Mouse (Mus musculus): ENCODE data around the gene Clec3a.

DNA sequence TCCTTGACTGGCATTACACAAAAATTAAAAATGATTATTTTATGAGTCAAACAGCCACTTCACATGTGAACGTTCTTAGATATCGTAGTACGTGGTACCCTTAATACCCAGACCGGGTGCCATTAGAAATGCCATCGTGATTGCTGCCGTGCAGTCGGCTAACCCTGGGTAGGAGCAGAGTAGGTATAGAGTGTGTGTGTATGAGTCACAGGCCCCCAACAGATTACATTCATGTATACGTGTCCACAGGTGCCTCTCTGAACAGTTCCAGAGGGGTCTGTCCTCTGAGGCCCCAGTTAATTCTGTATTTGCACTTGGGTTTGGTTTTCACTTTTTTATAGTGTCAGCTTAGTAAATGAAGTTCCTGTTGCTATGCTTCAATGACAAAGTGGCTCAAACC, 34.4 kb downstream of the Clec3a start:
- TF ChIP-seq CEBPB (IDR thresholded peaks at IDR 0.05; ENCODE audit: insufficient read depth, poor library complexity, severe bottlenecking), result no peak
- no peak for TF ChIP-seq POLR2A (IDR thresholded peaks at IDR 0.05; ENCODE audit: insufficient read length, low read depth)
- no peak for TF ChIP-seq E2F4 (IDR thresholded peaks at IDR 0.05; ENCODE audit: insufficient read depth)
- TF ChIP-seq TCF12 (IDR thresholded peaks at IDR 0.05; ENCODE audit: insufficient read depth, poor library complexity, severe bottlenecking), result no peak
- no peak for TF ChIP-seq MAX (IDR thresholded peaks at IDR 0.05; ENCODE audit: low read depth)
- TF ChIP-seq USF1 (IDR thresholded peaks at IDR 0.05; ENCODE audit: low read depth), result no peak
- no peak for TF ChIP-seq POLR2AphosphoS2 (IDR thresholded peaks at IDR 0.05; ENCODE audit: insufficient read length, low read depth)
- no peak for TF ChIP-seq REST (IDR thresholded peaks at IDR 0.05; ENCODE audit: insufficient read depth, insufficient read length)
- no peak for TF ChIP-seq MYOG (IDR thresholded peaks at IDR 0.05; ENCODE audit: control insufficient read depth in 1 of 3, insufficient read depth in 1 of 3, insufficient read length in 2 of 3, low read depth in 2 of 3)

Data from myocyte (in vitro differentiated cells).